Mouse (Mus musculus) T-cell, adult 2 months (primary cell): Measurements from ENCODE around the gene Rps15.
"Not testable (repeated sequence)": the region's sequence is repeated elsewhere in the genome, so short reads cannot be mapped to it uniquely, and the experiment has no call there.

Source experiments
- DNase-seq: peaks from one replicate; pipeline ENCODE4 v3.0.0; 2022; ENCODE audit warnings: low spot score

The Rps15 gene

DNA sequence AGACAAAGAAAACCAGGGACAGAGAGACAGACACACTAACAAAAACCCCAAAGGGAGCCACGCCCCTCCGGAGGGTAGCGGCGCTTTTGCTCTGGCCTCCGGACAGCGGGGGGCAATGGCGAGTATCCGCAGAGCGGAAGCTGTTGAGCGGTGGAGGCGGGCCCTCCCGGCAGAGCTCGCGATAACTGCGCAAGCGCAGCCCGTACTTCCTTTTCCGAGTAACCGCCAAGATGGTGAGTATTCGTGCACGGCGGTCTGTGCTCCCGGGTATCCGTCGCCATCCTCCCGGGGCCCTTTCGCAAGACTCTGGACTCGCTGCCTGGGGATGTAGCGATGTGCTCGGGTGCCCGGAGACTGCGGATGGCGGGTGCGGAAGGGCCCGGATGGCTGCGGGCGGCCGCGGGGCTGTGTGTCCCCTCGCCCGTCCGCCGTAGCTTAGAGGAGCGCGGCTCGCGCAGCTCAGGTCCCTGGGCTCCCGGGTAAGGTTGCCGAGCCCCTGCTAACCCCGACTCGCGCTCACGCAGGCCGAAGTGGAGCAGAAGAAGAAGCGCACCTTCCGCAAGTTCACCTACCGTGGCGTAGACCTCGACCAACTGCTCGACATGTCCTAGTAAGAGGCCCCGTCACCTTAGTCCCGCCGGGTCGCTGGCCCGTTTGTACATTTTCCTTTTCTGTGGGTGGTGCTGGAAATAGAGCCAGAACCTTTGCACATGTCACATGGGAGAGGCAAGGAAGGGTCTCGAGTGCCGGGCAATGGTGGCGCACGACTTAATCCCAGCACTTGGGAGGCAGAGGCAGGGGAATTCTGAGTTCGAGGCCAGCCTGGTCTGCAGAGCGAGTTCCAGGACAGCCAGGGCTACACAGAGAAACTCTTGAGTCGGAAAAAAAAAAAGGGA lies at the start of gene Rps15:
Rps15 (plus strand) TSS at position 203 of the 896 bp plus-strand sequence.
- DNase-seq: peak; percentile 96

DNA sequence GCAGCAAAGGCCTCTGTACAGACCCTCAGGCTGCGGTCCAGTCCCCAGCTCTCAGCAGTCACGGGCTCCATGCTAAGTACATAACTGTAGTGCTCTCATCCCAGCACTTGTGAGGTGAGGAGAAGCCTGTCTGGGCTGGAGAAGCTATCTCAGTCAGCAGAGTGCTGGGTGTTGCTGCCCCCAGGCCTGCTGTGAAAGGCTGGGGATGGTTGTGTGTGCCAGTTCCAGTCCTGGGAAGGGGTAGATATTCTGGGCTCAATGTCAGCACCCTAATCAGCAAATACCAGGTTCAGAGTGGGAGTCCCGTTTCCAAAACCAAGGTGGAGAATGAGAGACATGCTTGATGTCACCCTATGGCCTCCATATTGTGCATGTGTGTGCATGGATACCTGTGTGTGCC lies 49.6 kb upstream of the Rps15 start:
- DNase-seq: no peak

DNA sequence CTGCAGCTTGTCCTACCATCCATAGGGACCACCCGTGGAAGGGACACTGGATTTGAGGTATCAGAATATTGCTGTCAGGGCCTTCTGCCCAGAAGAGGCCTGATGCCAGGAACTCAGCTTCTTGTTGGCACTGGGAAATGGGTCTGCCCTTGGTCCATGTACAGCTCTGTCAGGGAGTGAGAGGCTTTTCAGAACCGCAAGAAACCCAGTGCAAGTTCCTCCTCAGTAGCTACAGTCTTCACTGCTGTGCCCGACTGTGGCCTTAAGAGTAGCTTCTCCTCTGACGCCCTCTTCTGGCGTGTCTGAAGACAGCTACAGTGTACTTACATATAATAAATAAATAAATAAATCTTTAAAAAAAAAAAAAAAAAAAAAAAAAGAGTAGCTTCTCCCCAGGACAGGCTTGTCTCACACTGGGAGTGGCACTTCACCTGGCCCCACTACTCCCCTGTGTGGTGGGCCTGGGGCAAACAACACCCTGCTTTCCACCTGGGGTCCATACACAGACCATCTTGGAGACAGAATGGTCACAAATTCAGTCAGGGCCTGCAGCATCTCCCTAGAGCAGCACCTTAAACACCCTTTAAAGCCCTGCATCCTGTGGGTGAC lies 47.4 kb upstream of the Rps15 start:
- DNase-seq: peak; percentile 43

DNA sequence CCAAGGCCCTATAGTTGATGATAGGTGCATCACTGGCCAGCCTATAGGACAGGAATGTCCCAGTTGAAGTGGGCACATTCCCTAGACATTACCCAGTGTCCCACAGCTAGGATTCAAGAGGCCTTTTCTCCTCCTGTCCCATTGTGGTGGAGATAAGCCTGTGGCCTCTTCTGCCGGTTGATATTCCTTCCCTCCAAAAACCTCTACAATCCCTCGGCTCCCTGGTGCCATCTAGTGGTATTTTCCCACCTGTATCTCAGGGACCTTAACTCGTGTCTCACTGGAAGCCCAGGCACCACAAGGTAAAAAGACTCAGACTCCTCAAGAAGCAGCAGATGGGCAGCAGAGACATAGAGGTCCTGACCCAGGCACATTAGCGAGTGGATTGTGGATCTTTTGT lies 46.7 kb upstream of the Rps15 start:
- peak; percentile 69 for DNase-seq

DNA sequence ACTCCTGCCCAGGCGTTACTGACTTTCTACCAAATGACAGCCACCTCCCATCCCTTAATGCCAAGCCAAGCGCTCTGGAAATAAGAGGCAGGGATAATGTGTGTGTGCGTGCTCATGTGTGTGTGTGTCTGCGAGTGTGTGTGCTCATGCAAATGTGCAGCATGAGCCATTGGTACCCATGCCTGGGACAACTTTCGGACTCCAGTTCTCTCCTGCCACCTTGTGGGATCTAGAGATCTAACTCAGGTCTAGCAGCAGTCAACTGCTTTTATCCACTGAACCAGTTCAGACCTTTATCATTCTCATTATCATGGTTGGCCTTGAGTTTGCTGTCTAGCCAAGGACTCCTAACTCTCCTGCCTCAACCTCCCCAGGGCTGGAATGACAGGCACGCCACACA lies 44.4 kb upstream of the Rps15 start:
- no peak for DNase-seq

DNA sequence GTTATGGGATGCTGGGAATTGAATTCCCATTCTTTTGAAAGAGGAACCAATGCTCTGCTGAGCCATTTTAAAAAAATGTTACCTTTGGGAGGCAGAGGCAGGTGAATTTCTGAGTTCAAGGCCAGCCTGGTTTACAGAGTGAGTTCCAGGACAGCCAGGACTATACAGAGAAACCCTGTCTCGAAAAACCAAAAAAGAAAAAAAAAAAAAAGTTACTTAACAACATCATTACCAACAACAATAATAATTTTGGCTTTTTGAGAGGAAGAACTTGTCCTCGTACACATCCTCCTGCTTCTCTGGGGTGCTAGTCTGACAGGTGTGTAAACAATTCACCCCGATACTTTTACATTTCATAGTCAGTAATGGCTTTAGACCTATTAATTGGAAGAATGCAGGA lies 43.8 kb upstream of the Rps15 start:
- not testable (repeated sequence) for DNase-seq

DNA sequence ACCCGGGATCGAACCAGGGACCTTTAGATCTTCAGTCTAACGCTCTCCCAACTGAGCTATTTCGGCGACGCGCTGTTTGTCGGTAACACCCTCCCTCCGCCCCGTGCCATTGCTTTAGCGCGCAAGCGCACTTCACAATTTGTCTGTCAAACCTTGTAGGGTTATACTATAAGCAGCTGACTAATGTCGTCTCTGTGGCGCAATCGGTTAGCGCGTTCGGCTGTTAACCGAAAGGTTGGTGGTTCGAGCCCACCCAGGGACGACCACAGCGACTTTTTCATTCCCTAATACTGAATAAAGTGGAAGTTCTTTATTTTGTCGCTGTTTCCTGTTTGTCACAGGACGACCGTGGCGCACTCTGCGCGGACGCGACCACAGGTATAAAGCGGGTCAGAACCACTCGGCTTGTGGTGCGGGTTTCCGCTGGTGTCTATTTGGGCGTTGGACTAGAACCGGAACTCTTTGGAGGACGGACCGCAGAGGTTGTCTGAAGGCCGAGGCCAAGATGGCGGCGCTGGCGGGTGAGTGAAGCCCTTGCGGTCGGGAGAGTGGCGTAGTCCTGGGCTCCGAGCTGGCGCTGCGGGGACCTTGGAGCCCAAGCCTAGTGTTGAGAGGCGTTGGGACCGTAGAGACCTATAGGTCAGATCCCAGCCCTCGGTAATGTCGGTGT lies 43.1 kb upstream of the Rps15 start, which contains the start of gene Ndufs7:
Ndufs7 (plus strand) TSS at position 151 of the 670 bp plus-strand sequence.
- peak; percentile 97 for DNase-seq

DNA sequence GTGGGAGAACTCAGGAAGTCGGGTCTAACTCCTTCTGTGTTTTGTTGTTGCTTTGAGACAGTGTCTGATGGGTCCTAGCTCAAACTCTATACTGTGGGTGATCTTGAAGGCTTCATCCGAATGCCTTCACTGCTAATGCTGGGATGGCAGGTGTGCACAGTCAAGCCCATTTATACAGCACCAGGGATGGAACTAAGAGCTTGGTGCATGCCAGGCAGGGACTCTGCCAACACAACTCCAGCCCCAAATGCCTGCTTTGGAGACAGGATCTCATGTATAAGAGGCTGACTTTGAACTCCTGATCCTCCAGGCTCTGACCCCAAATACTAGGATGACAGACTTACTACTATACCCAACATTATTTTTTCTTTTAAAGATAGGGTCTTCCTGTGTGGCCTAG lies 42.2 kb upstream of the Rps15 start:
- DNase-seq: no peak

DNA sequence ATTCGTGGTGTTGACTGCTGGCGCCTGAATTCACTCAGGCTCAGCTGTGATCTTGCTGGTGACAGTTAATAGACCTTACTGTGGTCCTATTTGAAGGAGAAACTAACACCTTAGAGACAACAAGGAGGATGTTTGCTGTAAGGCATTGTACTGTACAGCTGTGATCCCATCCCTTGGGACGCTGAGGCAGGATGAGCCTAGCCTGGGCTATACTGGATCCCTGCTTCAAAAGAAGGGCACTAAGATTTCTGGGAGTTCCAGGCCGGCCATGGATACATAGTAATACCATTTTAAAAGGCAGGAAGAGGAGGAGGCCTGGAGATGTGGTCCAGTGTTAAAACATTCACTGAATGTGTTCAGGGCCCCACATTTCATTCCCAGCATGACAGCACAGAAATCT lies 41.7 kb upstream of the Rps15 start:
- DNase-seq: no peak

DNA sequence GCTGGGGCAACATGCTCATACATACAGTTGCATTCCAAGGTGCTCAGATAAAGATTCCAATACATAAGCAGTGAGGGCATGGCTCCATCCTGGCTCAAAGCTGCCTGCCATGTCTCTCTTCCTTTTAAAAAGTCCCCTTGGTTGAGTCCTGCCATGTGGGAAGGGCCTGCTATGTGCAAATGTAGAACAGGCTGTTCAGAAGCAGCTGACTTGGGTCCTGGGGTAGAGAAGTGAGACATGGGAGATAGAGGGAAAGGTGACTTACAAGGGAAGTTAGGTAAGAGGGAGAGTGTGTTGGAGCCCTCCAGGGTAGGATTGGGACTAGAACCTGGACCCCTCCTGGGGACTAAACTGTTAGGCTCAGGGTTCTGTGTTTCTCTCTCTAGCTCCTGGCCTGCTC lies 40.2 kb upstream of the Rps15 start:
- DNase-seq: no peak

DNA sequence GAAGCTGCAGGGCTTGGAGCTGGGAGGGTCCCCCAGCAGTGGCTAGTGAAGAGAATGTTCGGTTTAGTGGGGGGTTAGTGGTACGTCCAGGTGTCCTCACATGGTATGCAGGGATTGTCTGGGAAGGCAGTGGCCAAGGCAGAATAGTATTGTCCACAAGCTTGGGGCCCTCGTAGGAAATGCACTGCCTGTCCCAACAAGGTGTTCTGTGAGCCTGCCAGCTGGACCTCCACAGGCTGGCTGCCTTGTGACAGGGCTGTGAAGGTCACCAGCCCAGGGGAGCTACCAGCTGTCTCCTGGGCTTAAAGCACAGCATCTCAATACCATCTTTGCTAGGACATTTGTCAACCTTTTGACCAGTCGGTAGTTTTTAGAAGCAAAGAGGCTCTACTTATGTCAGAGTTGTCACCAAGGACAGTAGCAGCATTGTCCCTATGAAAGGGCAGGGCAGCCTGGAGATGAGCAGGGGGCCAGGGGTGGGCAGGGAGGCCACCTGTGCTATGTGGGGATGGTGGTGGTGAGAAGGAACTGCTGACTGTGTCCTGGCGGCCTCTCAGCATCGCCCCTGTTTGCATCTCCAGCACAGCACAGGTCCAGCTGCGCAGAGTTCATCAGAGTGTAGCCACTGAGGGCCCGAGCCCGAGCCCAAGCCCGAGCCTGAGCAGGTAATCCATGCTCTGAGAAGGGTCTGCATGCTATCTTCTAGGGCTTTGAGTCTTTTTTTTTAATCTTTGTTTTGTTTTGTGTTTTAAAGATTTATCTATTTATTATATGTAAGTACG lies 39.6 kb upstream of the Rps15 start:
- no peak for DNase-seq

DNA sequence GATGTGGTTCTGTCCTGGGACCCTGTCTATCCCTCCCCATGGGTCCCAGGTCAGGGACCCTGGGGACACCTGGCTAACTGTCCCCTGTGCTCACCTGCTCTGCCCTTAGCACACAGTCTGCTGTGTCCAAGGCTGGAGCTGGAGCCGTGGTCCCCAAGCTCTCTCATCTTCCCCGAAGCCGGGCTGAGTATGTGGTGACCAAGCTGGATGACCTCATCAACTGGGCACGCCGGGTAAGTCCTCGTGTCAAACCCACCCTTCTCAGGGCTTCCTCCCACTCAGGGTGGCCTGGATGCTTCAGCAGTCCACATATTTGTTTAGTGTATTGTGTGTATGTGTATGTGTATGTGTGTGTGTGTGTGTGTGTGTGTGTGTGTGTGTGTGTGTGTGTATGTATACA lies 38.7 kb upstream of the Rps15 start:
- DNase-seq: no peak

DNA sequence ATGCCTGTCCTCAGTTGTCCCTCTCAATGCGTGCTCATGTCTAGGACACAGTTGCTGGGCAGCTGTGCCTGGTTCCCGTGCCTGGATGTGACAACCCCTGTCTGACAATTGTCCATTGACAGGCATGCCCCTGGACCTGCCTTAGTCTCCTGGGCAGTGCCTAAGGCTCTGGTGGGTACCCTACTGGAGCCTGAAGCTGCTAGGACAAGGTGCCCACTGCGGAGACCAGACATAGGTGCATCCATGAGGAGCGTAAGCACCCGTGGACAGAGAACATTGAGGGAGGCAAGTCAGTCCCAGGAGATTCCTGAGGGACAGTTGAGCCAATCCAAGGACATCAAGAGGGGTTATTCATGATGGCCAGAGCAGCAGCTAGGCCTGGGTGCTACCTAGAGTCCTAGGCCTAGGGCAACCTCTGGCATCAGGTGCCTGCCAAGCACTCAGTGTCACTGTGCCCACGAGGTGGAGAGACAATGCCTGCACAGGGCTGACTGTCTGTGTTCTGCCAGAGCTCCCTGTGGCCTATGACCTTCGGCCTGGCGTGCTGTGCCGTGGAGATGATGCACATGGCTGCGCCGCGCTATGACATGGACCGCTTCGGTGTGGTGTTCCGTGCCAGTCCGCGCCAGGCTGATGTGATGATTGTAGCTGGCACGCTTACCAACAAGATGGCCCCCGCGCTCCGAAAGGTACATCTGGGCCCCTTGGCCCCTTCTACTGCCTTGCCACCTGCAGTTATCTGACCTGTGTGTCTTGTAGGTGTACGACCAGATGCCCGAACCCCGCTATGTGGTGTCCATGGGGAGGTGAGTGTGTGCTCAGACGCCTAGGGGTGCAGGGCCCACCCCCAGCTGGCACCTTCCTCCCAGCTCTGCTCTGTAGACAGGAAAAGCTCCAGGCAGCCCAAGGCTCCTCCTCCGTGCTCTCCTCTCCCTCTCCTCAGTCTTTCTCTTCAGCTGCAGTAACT lies 37.6 kb upstream of the Rps15 start:
- DNase-seq: no peak

DNA sequence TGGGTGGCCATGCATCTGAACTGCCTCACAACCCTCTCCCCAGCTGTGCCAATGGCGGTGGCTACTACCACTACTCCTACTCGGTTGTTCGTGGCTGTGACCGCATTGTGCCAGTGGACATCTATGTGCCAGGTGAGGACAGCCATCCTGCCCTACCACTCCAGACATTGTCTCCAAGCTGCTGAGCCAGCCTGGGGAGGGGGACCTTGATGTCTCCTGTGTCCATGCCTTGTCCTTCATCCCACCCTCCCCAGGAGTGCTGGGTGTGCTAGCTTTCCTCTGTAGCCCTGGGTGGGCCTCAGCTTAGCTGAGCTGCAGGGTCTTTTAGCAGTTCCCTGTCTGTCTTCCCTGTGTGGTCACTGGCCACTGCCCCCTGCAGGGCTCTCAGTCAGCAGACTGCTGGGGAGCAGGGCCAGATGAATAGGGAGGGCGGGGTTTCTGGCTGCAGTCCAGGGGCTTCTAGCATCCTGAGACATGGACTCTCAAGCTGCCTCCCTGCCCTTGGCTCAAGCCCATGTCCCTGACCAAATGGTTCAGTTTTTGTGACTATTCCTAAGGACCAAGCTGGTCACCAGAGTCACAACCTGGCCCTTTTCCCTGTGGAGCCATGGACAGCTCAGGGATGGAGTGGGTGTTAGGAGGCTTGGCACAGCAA lies 36.2 kb upstream of the Rps15 start:
- no peak for DNase-seq

DNA sequence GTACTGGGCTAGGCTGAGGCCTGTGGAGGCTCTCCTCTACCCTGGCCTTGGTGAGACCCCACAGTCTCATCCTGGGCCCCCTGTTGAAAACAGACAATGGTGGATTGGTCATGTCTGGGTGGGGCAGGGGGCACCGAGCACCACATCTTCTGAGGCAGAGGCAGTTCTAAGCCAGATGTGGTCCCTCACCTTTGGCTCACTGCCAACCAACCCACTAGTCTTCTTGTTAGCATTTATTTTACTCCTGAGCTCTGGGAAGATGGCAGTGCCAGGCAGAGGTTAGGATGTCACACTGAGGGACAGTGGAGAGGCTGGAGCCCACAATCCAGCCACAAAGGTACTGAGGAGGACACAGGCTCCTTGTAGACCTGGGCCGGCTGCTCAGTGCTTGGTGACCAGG lies 34.3 kb upstream of the Rps15 start:
- no peak for DNase-seq

DNA sequence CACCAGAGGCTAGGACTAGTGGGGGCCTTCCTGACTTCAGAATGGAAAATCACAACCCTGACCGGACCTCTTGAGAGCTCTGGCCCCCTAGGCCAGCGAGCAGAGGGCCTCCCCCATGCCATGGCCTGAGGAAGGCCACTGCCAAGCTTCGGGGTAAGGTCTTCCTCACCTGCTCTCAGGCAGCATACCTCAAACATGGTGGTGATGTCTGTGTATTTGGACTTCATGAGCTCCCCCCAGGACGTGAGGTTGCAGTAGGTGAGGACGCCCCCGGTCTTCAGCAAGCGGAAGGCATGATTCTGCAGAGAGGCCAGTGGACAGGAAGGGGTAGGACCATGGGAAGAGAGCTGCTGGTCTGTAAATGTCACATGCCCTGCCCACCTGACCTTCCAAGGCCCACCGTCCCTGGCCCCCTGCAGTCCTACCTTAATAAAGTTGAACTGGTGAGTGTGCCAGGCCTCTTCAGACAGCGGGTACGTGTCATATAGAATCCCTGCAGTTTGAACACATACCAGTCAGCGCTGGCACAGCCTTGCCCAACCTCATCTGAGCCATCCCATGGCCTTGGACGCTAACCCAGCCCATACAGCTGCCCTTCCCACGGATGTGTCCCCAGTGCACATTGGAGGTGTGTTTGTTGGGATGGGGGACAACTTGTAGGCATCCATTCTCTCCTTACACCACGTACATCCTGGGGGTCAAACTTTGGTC lies 33.3 kb upstream of the Rps15 start:
- DNase-seq: no peak

DNA sequence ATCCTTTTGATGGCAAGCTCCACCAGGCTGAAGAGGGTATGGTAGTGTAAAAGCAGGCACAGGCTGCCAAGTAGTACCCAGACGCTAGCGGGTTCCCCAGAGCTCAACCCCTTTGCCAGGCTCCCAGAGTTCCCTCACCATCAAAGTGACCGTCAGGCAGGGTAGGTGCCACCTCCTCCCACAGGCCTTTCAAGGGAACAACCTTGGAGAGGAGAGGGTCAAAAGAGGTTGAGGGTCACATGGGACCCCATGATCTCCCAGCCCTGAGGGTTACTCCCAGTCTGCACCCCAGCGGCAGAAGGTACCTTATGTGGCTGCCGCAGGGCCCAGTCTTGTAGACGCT lies 32.8 kb upstream of the Rps15 start:
- DNase-seq: no peak

DNA sequence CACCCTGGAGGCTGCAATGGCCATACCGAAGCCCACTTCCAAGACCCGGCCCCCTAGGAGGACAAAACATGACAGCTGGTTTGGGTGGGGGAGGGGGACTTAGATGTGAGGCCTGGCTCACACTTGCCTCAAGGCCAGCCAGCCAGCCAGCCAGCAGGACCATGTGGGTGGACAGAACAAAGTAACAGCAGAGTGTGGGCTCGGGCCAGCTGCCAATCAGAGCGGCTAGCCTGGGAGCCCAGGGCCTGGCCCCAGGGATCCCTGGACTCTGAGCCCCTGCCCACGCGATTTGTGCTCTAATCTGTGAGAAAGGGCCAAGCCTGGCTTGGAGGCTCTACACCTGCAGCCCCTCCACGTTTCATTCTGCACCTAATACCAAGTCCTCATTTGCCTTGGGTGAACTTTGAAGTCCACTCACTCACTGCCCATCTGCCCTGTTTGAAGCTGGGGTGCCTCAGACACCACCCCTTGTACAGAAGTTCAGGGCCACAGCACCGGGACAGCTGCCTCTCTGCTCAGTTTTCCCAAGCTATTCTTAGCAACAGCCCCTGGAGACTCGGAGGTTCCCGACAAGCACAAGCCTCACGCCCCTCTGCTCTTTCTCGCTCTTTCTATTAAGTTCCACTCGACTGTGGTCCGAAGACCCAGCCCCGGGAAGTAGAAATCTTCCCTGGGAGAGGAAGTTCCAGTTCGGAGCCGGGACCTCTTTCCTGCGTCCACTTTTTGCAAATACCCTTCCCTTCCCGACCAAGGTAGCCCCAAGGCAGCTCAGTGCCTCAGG lies 32.2 kb upstream of the Rps15 start:
- DNase-seq: no peak
